Mouse (Mus musculus): ENCODE measurements around the gene Mif4gd. TPM values are rescaled to one million over a fixed set of nuclear protein-coding genes. Genes with fewer than 3 reads are reported as not detected.

Mif4gd gene
- total RNA-seq, 2 experiments from 2014 or later: 51.1 to 54.2 TPM

DNA sequence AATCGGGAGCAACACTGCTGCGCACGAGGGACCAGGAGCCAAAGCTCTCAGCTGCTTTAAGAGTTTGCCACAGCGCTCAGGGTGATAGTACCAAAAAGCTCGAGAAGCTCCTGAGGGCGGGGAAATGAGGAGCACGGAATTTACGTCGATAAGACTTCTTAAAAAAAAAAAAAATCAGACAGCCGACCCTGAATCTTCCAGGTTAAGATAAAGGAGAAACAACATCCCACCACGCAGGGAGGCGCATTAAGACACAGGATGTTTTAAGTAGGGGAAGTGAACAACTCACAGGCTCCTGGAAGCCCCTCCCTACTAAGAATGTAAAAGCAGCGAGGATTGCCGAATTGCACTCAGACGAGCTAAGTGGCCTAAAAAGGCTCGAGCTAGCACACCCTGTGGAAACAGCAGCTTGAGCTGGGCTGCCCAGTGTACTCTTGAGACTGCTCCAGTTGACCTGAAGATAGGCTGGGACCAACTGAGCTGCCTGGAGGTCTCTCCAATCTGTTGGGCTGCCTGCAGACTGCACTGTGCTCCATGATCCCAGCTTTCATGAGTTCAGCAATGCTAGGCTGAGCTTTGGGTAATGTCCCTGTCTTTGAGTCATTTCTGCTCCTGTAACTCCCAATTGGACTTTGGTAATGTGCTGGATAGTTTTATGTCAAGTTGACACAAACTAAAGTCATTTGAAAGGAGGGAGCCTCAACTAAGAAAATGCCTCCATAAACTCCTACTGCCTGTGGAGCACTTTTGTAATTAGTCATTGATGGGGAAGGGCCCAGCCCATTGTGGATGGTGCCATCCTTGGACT lies 573 bp upstream of the Mif4gd start:
- no peak for DNase-seq

- DNase-seq: peak; percentile 89 to 90
These were observed 735 bp downstream of the Mif4gd start for GRCm38 (mm10) chr11:115612059-115612409.

DNA sequence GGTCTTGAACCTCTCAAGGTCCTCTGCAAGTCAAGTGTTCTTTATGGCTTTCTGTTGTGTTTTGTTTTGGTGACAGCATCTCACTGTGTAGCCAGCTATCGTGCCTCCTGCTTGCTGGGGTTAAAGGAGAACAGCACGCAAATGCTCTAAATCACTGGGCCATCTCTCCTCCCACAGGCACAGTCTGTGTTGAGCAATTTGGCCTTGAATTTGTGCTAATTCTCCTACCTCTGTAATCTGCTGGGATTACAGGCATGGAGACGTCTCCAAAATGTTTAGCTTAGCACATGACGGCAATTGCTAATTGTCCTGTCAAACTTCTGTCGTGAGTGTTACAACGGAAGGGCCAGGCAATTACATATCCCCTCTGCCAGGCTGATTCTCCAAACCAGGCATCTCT lies 1.6 kb downstream of the Mif4gd start:
- DNase-seq: no peak

DNA sequence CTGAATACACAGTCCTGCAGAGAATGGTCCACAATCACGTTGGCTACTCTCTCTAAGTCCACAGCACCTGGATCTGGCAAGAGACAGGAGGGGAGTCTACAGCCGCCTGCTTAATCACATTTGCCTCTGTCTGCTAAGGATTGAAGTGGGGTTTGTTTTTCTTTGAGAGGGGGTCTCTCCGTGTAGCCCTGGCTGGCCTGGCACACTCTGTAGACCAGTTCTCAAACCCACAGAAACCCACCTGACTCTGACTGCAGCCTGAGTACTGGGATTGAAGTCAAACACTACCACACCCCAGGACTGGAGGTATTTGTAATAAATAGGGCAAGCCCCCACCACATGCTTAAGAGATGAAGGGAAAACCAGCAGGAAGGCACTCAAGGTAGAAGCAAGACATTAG lies 3.2 kb downstream of the Mif4gd start:
- no peak for DNase-seq

DNA sequence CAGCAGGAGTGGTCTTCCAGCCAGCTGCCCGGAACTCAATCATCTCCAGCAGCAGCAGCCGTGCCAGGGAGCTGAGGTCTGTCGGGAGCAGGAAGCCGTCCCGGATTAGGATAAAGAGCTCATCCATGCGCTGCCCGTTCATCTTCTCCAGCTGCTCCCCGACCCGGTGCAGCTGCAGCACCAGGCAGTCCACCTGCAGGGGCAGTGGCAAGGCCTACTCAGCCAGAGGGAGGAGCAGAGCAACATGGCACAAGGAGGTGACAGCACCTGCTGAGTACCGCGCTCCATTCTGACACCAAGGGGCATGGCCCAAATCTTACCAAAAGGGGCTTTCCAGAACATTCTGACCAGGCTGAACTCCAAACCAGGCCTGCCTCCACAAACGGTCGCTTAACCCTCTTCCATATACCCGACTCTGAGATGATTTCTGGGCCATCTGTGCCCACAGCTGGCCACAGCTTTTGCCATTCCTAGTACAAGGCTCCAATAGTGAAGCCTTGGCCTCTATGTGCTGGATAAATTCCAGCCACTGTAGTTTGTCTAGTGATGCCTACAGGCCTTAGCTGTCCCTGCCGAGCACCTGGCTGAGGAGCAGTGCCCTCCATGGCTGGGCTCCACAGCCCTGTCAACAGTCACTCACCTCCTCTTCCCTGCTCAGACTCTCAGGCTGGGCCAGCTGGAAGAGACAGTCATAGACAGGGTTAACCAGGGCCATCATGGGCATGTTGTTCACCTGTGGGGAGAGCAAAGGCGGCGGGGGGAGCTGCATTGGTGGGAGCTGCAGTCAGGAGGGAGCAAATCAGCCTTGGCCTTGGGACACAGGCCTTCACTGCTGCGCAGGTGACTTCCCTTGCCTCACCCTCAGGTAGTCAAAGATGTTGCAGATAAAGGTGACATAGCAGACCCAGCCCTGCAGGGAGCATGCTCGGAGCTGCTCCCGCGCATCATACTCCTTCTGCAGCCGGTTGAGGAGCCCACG lies 4.1 kb downstream of the Mif4gd start:
- no peak for DNase-seq

DNA sequence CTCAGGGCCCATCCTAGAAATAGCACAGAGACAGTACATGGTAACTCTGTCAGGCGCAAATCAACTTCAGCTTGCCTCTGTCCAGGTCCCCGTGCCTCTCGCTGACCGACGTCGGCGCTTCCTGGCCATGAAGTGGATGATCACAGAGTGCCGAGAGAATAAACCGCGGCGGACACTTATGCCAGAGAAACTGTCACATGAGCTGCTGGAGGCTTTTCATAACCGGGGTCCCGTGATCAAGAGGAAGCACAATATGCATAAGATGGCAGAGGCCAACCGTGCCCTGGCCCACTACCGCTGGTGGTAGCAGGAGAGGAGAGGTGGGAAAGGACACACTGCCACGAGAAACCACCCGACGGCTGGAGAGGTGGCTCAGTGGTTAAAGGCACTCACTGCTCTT lies 6.0 kb downstream of the Mif4gd start:
- no peak for DNase-seq

DNA sequence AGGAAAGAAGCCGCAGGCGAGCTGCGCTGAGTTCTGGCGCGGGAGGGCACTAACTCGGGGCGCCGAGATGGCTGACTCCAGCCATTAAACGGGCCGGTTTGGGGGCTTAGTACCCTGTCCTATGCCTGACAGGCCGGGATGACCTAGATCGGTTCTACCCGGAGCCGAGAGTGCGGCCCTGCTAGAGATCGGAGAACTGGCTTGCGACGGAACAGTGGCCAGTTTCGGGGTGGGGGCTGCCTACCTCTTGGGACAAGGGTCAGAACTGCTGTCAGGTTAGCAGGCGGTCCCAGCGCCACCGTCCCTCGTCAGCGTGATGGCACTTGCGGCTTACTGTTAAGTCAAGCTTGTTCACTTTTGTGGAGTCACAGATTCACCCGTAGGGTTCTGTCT lies 8.5 kb downstream of the Mif4gd start:
- no peak for DNase-seq

DNA sequence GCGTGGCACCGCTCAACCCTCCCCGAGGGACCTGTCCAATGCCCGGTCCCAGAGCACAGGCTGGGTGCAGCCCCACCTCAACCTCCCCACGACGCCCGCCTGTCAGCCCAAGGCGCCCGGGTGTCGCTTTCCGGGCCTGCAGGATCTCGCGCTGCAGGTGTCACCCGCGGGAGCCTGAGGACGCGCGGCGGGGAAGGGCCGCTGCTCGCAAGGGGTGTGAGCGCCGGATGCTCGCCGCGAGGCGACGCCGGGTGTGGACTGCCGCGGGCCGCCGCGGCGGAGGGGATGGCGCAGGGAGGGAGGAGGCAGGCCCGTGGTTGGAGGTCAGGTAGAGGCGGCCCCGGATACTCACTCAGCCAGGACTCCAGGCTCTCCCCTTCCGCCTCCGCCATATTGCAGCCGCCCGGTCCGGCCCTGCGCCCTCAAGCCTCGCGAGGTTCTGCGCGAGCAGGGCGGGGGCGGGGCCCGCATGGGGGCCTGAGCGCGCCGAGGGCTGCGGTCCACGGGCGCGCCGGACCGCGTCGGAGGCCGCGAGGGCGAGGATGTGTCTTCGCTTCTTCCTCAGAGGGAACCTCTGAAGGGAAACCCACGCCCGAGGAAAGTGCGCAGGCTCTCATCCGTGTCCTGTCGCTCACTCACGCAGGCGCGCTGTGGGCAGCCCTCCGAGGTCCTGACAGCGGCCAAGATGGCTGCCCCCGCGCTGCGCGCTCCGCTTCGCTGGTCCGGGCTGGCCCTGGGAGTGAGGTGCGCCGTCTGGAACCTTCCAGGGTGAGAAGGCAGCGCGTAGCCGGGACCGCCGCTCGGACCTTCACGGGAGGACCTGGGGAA lies 9.1 kb downstream of the Mif4gd start, which contains the start of the genes Mrps7 and Gga3:
Gene Mrps7, plus strand, starts transcription at position 450 of the 828 bp plus-strand sequence.
Gene Gga3, minus strand, starts transcription at position 576 of the 828 bp plus-strand sequence.
- peak; percentile 94 to 95 for DNase-seq

GRCm38 (mm10) chr11:115603128-115603475 lies 9.7 kb downstream of the Mif4gd start:
- no peak for DNase-seq

DNA sequence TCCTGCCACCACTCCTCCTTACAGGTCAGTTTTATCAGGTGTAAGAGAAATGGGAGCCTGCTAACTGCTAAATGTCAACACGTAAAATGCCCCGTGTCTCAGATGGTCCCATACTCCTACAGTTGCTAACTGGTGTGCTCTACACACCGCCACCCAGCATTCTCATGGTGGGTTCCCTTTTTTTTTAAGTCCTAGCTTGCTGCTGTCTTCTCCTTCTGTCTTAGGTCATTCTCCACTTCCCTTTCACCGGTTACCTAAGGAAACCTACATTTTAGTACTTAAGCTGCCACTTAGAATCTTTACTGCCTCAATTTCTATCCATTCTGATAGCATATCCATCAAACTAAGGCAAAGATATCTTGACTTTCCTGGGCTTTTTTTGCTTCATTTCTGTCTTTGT lies 11.6 kb downstream of the Mif4gd start:
- DNase-seq: no peak

DNA sequence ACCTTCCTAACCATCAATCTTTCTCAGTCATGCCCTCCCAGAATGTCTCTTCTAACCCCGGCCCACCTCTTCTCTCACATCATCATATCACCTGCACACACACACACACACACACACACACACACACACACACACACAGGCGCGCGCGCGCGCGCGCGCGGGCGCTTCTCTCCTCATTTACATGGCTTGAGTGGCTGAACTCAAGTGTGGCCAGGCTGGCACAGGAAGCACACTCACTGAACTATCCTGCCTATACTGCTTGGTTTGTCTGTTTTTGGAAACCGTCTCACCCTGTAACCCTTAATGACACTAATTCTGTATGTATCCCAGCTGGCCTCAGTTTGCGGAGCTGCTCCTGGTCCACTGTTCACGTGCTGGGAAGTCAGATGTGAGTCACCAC lies 12.0 kb downstream of the Mif4gd start:
- DNase-seq: no peak

DNA sequence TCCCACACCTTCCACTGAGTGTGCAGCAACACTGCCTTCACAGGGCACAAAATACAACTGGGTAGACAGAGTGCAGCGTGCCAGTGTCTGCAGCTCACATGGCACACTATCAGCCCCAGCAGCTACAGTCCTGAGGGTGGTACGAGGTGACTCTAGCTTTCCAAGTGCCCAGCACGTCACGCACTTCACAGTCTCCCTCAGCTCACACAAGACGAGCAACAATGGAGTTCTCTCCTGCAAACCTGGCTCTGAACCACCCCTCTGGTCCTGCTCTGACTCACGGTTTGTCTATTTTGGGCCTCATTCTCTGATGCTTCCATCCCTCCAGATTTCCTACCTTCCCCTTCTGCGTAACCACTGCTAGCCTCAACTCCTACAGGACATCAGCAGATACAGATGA lies 13.0 kb downstream of the Mif4gd start:
- no peak for DNase-seq

DNA sequence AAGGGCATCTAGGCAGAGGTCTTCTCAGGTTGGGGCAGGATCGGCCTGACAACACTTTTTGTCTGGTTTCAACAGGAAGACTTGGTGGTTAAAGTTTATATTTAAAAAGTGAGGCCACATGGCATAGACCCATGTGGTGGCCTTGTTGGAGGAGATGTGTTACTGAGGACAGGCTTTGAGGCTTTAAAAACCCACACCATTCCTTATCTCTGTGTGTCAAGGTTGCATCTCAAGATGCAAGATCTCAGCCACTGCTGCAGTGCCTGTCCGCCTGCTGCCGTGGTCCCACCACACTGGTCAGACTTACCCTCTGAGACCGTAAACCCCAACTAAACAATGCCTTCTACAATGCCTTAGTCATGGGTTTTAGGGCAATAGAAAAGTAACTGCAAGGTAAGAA lies 14.5 kb downstream of the Mif4gd start:
- no peak for DNase-seq

DNA sequence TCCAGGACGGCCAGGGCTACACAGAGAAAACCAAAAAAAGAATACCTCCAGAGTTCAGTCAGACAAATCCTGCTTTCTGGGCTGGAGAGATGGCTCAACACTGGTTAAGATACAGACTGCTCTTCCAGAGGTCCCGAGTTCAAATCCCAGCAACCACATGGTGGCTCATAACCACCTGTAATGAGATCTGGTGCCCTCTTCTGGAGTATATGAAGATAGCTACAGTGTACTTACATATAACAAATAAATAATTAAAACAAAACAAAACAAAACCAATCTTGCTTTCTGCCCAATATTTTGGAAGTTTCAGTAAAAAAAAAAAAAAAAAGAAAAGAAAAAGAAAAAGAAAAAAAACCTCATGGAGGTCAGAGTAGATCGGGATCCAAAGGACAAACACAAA lies 17.6 kb downstream of the Mif4gd start:
- no peak for DNase-seq

DNA sequence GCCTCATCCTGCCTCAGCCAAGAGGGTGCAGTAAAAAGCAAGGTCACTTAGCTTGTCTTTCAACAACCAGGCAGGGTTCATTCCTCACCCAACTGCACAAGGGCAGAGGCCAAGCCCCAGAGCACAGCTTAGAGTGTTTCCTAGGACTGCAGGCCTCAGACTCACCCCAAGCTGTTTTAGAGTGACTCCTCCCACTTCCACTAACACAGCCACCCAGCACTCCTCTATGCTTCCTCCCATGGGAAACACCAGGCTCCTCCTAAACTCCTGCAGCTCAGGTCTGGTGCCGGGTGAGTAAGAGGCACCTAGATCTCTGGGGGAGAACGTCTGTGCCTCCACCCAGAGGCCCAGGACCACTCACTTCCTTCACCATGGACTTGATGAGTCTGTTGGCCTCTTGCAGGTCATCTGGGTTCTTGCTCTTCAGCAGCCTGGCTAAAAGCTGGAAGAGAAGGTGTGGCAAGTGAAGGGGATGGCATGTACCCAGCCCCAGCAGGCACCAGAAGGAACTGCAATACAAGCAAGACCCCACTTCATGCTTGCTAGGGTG lies 22.2 kb downstream of the Mif4gd start:
- no peak for DNase-seq

DNA sequence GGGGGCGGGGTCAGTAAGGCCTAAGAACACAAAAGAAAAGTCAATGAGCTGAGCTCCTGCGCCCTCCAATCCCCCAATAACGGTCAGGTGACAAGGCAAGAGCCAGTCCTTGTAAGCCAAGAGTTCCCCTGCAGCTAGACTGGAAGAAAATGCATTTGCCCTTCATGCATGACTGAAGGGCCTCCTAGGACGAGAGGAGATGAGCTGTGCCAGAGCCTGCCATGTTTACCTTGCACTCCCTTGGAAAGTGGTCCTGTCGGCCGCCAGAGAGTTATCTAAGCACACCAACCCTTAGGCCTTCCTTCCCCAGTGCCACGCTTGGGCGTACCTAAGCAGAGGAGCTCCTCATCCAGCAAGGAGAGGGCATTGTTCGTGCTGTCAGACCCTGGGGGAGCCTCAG lies 24.8 kb downstream of the Mif4gd start:
- no peak for DNase-seq

- no peak for DNase-seq
These were observed 26.4 kb downstream of the Mif4gd start for GRCm38 (mm10) chr11:115586403-115586802.

- DNase-seq: no peak
These were observed 27.1 kb downstream of the Mif4gd start for GRCm38 (mm10) chr11:115585573-115586100.

DNA sequence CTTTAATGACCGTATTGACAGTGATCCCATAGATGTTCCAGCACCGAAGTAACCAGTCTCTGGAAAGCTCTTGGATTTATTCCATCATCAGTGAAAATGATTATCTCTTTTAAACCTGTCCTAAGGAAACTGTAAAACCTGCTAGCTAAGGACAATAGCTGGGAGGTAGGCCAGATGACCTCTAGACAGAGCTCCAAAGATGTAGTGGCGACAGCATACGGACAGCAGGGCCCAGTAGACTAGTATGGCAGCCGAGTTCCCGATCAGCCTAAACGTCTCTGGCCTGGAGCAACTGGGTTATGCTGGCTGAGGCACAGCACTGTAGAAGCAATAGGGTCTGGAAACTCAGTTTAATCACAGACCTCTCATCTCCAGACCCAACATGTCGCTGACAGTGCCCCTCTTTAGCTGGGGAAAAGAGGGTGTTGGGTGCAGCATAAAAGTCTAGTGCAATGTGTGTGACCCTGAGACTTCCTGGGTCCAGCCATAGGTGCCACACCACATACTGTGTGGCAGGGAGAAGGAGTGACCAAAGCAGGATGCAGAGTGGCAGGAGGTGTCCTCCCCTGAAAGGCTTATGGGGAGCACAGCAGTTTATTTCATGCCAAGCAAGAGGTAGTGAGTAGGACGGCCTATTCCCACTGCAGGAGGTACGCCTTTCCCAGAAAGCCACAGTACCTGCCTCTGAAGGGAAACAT lies 28.2 kb downstream of the Mif4gd start:
- no peak for DNase-seq

DNA sequence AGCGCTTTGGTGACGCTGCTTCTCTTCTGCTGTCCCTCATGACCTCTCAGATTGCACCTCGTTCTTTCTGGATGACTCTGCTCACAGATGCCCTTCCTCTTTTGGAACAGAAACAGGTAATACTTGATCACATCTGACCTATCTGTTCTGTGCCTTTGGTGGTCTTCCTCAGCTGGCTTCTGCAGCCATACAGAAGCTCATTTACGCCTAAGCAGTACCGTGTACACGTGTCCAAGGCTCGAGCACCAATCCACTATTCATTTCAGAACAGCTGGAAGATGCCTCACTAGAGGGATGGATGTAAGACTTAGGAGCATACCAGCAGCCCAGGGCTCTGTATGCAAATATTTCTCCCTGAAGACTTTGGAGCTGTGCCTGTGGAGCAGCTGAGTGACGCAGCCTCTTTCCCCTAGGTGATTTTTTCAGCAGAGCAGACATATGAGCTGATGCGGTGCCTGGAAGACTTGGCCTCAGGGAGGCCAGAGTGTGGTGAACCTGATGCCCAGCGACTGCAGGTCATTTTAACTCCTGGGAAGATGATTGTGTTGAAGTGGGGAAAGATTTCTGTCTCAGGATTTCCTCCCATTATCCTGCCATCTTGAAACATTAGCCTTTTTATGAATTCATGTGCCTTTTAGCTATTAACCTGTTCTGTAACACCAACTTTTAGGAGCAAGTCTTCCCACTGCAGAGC lies 29.7 kb downstream of the Mif4gd start:
- DNase-seq: no peak

GRCm38 (mm10) chr11:115579080-115579479 lies 33.7 kb downstream of the Mif4gd start:
- no peak for DNase-seq
